Mouse (Mus musculus): ENCODE measurements at regions not wholly inside any gene's neighbourhood (a gene's known extent, or its start where the extent isn't known, plus 50 kb on each side); places are given as distances from the start of the nearest gene placed in this dataset.

DNA sequence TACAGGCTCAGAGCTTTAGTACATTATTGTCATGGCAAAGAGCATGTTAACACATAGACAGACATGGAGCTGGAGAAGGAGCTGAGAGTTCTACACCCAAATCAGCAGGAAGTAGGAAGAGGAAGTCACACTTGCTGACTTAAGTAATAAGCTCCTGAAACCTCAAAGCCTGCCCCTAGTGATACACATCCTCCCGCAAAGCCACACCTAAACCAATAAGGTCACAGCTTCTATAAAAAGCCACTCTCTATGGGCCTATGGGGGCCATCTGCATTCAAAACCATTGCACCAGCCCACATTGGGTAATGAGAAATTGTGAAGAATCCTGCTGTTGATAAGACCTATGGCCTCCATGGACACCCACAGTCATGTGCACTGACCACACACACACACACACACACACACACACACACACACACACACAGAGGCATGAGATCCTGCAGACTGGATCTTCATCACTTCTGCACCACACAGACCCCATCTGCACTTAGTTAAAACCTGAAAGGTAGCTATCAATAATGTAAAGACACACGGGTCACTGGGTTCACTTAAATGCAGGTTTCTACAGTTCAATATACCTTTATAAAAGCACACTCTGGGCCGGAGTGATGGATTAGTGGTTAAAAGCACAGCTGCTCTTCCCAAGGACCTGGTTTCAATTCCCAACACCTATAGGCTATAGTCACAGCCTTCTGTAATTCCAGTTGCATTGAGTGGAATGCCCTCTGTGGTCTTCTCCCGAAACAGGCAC is 230.0 kb upstream of the Lrig3 start:
- Histone ChIP-seq H3K9ac (no peak overlapping the region), H3K36me3 (no peaks in the 10 kb centered on the region), H3K9me3 (no peaks in the 10 kb centered on the region), H3K27ac (replicated peaks) (no peak overlapping the region), H3K27me3 (no peaks in the 10 kb centered on the region), H3K4me2 (no peak overlapping the region), H3K4me3 (no peak overlapping the region), H3K4me1 (replicated peaks) (no peaks in the 10 kb centered on the region)
- WGBS, result 81% methylated on average over 4 of the region's 4 CpGs
- no peak for ATAC-seq (ENCODE audit: low read depth)

DNA sequence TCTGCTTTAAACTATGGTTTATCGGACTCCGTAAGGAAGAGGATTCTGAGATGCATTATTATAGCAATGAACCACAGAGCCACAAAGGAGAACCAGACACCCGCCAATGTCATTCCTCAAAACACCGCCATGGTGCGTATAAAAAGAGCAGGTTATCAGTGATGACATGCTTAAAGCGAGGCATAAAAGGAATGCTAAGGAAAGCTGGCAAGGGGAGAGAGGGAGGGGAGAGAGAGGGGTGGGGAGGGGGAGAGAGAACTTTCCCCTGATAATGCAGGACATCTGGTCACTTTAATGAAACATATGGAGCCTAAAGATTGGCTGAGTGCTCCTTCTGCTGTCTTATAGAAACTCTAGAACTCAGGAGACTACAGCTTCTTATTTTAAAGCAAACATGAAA is 222.8 kb upstream of the Lrig3 start:
- Histone ChIP-seq H3K27ac (replicated peaks) (no peak overlapping the region), H3K4me2 (no peak overlapping the region), H3K9me3 (no peaks in the 10 kb centered on the region), H3K9ac (no peak overlapping the region), H3K27me3 (no peaks in the 10 kb centered on the region), H3K4me1 (replicated peaks) (0 out of 2 replicates have a peak, but pooled peaks cover 6% of the 10 kb centered on the region), H3K4me3 (no peak overlapping the region), H3K36me3 (no peaks in the 10 kb centered on the region)
- ATAC-seq (ENCODE audit: low read depth), result no peak
- WGBS, result 71% methylated on average over 6 of the region's 6 CpGs

DNA sequence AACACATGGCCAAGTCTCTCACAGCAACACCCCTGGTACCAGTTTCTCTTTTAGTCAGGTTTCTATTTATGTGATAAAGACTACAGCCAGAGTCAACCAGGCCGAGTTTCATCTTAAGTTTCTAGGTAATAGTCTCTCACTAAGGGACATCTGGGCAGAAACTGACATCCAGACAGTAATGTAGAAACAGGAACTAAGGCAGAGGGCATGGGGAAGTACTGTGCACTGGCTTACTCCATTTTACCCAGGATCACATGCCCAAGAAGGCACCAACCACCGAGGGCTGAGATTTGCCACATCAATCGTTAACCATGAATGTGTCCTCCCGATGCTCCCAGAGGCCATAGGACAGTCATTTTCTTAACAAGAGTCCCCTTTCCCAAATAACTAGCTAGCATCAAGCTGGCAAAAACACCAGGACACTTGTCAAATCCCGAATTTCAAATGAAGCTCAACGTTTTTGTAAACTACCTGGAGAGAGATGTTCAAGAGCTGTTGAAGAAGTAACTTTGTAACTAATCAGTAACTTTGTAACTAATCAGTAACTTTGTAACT is 216.9 kb upstream of the Lrig3 start:
- Histone ChIP-seq H3K4me2 (no peak overlapping the region), H3K36me3 (no peaks in the 10 kb centered on the region), H3K27ac (replicated peaks) (no peak overlapping the region), H3K27me3 (no peaks in the 10 kb centered on the region), H3K4me1 (replicated peaks) (0 out of 2 replicates have a peak, but pooled peaks cover 2% of the 10 kb centered on the region), H3K4me3 (no peak overlapping the region), H3K9ac (no peak overlapping the region), H3K9me3 (no peaks in the 10 kb centered on the region)
- WGBS, result 77% methylated on average over 6 of the region's 6 CpGs
- no peak for ATAC-seq (ENCODE audit: low read depth)

DNA sequence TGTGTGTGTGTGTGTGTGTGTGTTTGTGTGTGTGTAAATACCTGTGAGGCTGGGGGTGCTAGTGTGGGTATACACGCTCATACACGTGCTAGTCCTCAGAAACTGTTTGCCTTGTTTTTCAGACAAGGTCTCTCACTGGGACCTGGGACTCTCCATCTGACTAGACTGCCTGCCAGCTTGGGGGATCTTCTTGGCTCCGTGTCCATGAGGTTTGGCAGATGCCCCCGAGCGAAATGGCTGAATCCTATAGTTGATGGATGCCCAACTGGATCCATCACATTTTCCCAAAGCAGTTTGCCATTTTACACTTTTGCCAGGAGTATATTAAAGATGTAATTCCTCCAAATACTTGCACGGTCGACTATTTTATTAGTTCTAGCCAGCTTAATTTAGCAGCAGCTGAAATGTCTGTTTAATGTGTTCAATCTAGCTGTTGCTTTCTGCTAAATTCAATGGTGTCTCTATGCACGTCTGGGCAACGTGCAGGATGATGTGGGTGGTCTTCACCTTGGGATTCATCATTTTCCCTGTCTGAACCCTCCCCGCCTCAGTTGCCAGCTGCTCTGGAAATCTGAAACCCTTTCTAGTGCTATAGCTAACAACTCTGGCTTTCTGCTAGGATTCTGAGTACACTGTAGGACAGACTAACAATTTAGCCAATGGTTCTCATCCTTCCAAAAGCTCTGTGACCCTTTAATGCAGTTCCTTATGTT is 213.3 kb upstream of the Lrig3 start:
- no peaks in the 10 kb centered on the region for H3K27me3 ChIP-seq
- H3K4me1 ChIP-seq (replicated peaks), result no peaks in the 10 kb centered on the region
- no peak overlapping the region for H3K9ac ChIP-seq
- no peaks in the 10 kb centered on the region for H3K36me3 ChIP-seq
- H3K4me2 ChIP-seq, result no peak overlapping the region
- no peak for ATAC-seq (ENCODE audit: low read depth)
- no peaks in the 10 kb centered on the region for H3K9me3 ChIP-seq
- H3K27ac ChIP-seq (replicated peaks), result no peak overlapping the region
- WGBS, result 62% methylated on average over 10 of the region's 10 CpGs
- H3K4me3 ChIP-seq, result no peak overlapping the region

DNA sequence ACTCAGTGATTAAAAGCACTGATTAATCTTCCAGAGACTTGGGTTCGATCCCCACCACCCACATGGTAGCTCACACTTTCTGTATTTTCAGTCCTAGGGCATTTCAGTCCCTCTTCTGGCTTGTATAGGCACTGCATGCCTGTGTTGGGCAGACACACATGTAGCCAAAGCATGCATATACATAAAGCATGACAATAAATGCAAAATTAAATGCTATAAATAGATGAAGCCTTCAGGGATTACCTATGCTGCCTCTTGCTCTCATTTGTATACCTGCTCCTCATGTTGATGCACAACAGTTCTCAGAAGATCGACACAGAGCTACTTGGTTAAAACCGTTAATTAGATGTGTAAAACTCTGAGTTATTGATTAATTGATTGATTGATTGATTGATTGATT is 206.8 kb upstream of the Lrig3 start:
- WGBS, result 93% methylated on average over 3 of the region's 3 CpGs
- no peak overlapping the region for H3K4me3 ChIP-seq
- H3K27ac ChIP-seq (replicated peaks), result no peak overlapping the region
- no peak for ATAC-seq (ENCODE audit: low read depth)
- H3K27me3 ChIP-seq, result no peaks in the 10 kb centered on the region
- peaks cover 10% of the 10 kb centered on the region; the same call in 1 of the 2 replicates for H3K9me3 ChIP-seq
- no peaks in the 10 kb centered on the region for H3K4me1 ChIP-seq (replicated peaks)
- H3K4me2 ChIP-seq, result no peak overlapping the region
- H3K36me3 ChIP-seq, result no peaks in the 10 kb centered on the region
- H3K9ac ChIP-seq, result no peak overlapping the region

DNA sequence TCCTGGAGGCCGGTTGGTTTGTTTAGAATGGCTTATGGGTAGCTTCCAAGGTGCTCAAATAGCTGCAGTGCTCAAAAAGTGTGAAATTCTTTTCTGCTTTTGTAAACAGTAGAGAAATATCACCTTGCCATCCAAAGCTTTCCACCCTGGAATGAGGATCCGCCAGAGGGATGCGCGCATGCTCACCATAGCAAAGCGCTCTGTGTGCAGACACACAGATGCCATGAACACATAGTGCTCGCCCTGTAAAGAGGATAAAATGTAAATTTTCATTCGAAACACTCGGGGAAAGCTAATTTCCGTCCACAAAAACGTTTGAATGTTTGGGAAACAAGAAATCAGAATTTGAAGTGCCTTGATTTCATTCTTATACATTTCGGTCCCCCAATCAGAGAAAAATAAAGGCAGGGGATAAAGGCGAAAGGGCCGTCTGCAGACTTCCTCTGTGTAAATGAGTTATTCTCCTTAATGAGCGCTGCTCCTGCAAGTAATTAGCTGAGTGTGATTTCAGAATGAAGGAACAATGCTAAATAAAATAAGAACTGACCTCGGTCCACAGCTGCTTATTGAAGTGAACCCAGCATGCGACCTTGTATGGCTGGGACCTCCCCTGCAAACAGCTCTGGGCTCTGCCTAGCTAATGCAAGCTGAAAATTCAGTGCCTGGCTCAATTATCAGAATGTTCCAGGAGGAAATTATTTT is 203.4 kb upstream of the Lrig3 start:
- no peaks in the 10 kb centered on the region for H3K4me1 ChIP-seq (replicated peaks)
- no peak overlapping the region for H3K4me2 ChIP-seq
- H3K9ac ChIP-seq, result no peak overlapping the region
- 72% methylated on average over 16 of the region's 16 CpGs for WGBS
- H3K27me3 ChIP-seq, result no peaks in the 10 kb centered on the region
- H3K36me3 ChIP-seq, result no peaks in the 10 kb centered on the region
- H3K9me3 ChIP-seq, result peaks cover 10% of the 10 kb centered on the region; the same call in 1 of the 2 replicates
- peak overlapping the region; percentile 30 for H3K27ac ChIP-seq (replicated peaks)
- no peak for ATAC-seq (ENCODE audit: low read depth)
- H3K4me3 ChIP-seq, result no peak overlapping the region

DNA sequence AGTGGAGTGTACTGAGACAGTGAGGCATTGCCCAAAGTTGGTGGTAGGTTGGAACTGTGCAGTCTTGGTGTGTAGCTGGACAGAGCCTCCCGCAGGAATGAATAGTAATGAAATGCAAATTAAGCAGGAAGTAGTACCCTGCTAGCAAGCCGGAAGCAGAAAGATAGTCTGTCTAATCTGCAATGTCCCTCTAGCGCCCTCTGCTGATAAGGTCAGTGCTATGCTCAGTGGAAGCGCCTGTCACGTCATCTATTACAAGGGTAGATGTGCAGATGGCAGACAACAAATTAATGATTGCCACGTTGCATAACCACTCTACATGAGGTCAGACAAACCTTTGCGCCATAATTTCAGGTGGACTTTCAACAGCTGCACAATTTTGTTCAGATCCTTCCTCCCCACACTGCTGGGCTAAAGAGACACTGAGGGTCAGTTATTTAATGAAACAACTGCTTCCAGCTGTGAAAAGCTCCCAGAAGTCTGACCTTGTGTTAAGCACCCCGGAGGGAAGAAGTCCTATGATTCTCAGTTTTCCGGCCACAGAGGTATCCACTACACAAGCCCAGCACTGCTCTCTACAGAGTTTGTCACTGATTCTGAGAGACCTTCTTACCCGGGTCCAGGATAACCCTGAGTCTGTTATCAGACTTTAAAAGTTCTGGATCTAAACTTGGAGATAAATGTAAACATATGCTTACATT is 201.4 kb upstream of the Lrig3 start:
- WGBS, result 63% methylated on average over 10 of the region's 10 CpGs

DNA sequence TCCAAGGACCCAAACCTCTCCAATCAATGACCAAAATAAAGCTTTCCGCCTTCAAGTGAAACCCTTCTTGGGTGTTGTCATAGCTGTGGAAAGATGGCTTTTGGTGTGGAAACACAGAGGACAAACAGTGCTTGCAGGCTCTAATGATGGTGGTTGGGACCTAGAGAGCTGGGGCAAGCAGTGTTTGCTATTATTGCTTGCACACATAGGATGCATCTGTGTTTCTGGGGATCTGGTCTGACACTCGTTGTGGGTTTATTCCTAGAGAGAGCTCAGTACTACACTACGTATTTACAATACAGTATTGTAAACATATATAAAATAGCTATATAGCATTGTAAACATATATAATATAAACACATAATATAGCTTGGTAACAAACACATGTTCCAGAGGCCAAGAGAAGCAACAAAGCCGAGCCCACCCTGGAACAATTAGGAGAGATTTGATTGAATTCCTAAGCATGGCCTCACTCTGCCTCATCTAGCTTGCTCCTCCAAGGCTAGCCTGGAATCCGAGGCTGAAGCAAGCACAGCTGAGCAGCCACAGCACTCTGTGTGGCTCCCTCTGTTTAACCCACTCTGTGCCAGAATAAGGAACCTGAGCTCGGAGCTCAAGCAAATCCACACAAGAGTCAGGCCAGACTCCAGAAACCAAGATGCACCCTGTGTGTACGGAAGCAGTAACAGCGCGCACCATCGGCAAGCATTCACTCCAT is 200.7 kb upstream of the Lrig3 start:
- WGBS, result 81% methylated on average over 10 of the region's 10 CpGs
- H3K9me3 ChIP-seq, result peaks cover 10% of the 10 kb centered on the region; the same call in 1 of the 2 replicates
- H3K9ac ChIP-seq, result no peak overlapping the region
- no peaks in the 10 kb centered on the region for H3K27me3 ChIP-seq
- H3K4me1 ChIP-seq (replicated peaks), result no peaks in the 10 kb centered on the region
- no peaks in the 10 kb centered on the region for H3K36me3 ChIP-seq
- no peak overlapping the region for H3K4me3 ChIP-seq
- no peak overlapping the region for H3K4me2 ChIP-seq
- ATAC-seq (ENCODE audit: low read depth), result no peak
- H3K27ac ChIP-seq (replicated peaks), result no peak overlapping the region

More for the DNA sequence above, 201.4 kb upstream of the Lrig3 start:
- Histone ChIP-seq H3K27ac (replicated peaks) (no peak overlapping the region), H3K4me3 (no peak overlapping the region), H3K36me3 (no peaks in the 10 kb centered on the region), H3K4me1 (replicated peaks) (no peaks in the 10 kb centered on the region), H3K27me3 (no peaks in the 10 kb centered on the region), H3K9ac (no peak overlapping the region), H3K4me2 (no peak overlapping the region), H3K9me3 (peaks cover 10% of the 10 kb centered on the region; the same call in 1 of the 2 replicates)
- no peak for ATAC-seq (ENCODE audit: low read depth)

DNA sequence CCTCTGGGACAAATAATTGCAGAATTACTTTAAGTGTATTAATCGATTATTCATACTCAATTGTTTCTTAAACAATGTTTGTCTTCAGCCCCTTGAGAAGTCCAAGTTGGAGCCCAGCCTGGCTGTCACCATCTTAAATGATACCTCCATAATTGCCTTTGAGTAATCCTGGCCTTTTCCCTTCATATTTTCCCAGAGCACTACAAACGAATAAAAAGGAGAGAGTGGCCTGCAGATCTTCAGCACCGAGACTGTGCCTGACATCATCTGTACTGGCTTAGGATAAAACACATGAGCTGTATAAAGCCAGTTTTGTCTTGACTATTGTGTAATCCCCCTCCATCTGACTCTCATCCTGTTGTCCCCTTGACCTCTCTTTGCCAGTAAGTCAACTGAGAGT is 197.7 kb upstream of the Lrig3 start:
- H3K9ac ChIP-seq, result no peak overlapping the region
- H3K27me3 ChIP-seq, result no peaks in the 10 kb centered on the region
- no peak overlapping the region for H3K4me3 ChIP-seq
- H3K27ac ChIP-seq (replicated peaks), result no peak overlapping the region
- no peaks in the 10 kb centered on the region for H3K9me3 ChIP-seq
- H3K4me2 ChIP-seq, result no peak overlapping the region
- no peaks in the 10 kb centered on the region; the same call in 1 of the 2 replicates for H3K4me1 ChIP-seq (replicated peaks)
- 75% methylated on average over 3 of the region's 3 CpGs for WGBS
- no peak for ATAC-seq (ENCODE audit: low read depth)
- H3K36me3 ChIP-seq, result no peaks in the 10 kb centered on the region

DNA sequence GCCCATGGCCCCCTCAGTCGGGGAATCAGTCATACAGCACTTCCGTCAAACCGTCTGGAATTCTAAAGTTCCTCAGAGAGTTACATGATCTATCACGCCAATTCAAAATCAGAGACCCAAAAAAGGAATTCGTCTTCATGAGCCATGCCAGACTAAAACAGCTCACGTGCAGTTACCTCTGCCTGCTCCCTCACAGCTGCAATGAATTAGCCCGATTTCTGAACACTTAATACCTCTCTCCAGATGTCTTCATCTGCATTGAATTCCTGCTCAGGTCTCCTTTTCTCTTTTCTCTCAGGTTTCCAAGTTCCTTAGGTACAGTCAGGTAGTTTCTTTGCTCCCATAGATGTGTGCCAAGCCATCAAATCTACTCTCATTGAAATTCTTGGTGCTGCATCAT is 192.4 kb upstream of the Lrig3 start:
- Histone ChIP-seq H3K36me3 (no peaks in the 10 kb centered on the region), H3K4me2 (no peak overlapping the region), H3K27ac (replicated peaks) (no peak overlapping the region), H3K4me1 (replicated peaks) (no peaks in the 10 kb centered on the region; the same call in 1 of the 2 replicates), H3K9ac (no peak overlapping the region), H3K9me3 (no peaks in the 10 kb centered on the region), H3K4me3 (no peak overlapping the region), H3K27me3 (no peaks in the 10 kb centered on the region)
- WGBS, result 82% methylated on average over 7 of the region's 7 CpGs
- ATAC-seq (ENCODE audit: low read depth), result no peak

DNA sequence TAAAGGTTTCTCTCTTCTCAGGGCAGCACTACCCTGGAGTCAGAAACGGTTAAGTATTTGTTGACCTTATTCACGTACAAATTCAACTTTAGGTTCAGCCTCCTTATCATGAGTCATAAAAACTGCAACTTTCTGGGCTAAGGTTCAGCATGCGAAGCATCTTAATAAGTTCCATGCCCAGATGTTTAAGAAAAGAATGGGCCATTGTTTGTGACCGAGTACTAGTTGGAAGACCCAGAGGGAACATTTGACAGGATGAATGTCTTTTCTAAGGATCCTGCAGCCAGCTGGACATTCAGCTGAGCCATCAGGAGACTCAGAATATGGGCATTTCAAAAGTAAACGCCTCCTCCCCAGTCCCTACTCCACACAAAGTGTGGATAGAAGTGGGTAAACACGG is 183.5 kb upstream of the Lrig3 start:
- no peaks in the 10 kb centered on the region for H3K36me3 ChIP-seq
- H3K4me3 ChIP-seq, result no peak overlapping the region
- ATAC-seq (ENCODE audit: low read depth), result no peak
- 63% methylated on average over 6 of the region's 6 CpGs for WGBS
- peaks cover 29% of the 10 kb centered on the region for H3K4me1 ChIP-seq (replicated peaks)
- no peaks in the 10 kb centered on the region for H3K9me3 ChIP-seq
- H3K27me3 ChIP-seq, result no peaks in the 10 kb centered on the region
- no peak overlapping the region for H3K4me2 ChIP-seq
- H3K9ac ChIP-seq, result no peak overlapping the region
- no peak overlapping the region for H3K27ac ChIP-seq (replicated peaks)

Data from neural tube, embryonic 13.5 days (tissue).